Mouse (Mus musculus) CH12.LX (cell line): ENCODE data around the gene Hist1h1t. TPM values are rescaled to one million over a fixed set of nuclear protein-coding genes. Genes with fewer than 3 reads are reported as not detected.

Experiments
- DNase-seq: peaks from one replicate; pipeline ENCODE4 v3.0.0-alpha.2; 2013; ENCODE audit errors: extremely low read depth
- H3K27ac ChIP-seq: 2 replicates; pipeline ENCODE4 v1.5.1; 2012; ENCODE audit warnings: low read depth, mild to moderate bottlenecking, control low read depth, moderate library complexity; ENCODE audit not compliant: insufficient read depth
- H3K27me3 ChIP-seq: replicated peaks from 2 replicates; pipeline ENCODE3; 2012; ENCODE audit warnings: inconsistent platforms
- H3K36me3 ChIP-seq, 2 experiments: replicated peaks in 1 of 2; 2 replicates each; pipeline versions ENCODE3 to v1.6.1; 2012; ENCODE audit warnings: inconsistent platforms in 1 of 2, low read length in 1 of 2, mild to moderate bottlenecking in 1 of 2, mixed read lengths in 1 of 2, moderate library complexity in 1 of 2; ENCODE audit not compliant: control insufficient read depth in 1 of 2, insufficient read depth in 1 of 2
- H3K4me1 ChIP-seq, 2 experiments: 2 replicates each; pipeline ENCODE4 v1.6.1; 2012; ENCODE audit warnings: inconsistent platforms in 1 of 2, moderate library complexity in 1 of 2; ENCODE audit not compliant: insufficient read depth in 2 of 2, control insufficient read depth in 1 of 2
- H3K4me2 ChIP-seq: 2 replicates; pipeline ENCODE4 v1.6.1; 2012; ENCODE audit warnings: low read depth, mild to moderate bottlenecking, control low read depth; ENCODE audit not compliant: poor library complexity, insufficient read depth, severe bottlenecking
- H3K4me3 ChIP-seq, 3 experiments: fragments of 150-350 bp in 1 of 3; sonication (generic) in 1 of 3; replicated peaks in 1 of 3; 2 replicates each; pipeline versions ENCODE3 to v1.5.1; 2011 to 2012; ENCODE audit warnings: low read depth in 2 of 3, low read length in 2 of 3, mild to moderate bottlenecking in 2 of 3, moderate library complexity in 2 of 3, control low read depth in 1 of 3, improper control_type of control experiment in 1 of 3, inconsistent platforms in 1 of 3, mixed read lengths in 1 of 3; ENCODE audit not compliant: poor library complexity in 1 of 3
- H3K79me2 ChIP-seq: replicated peaks from 2 replicates; pipeline ENCODE4 v1.6.1; 2012; ENCODE audit warnings: mild to moderate bottlenecking, moderate library complexity; ENCODE audit not compliant: control insufficient read depth, poor library complexity, insufficient read depth, severe bottlenecking; ENCODE audit errors: extremely low read depth
- H3K9ac ChIP-seq: 2 replicates; pipeline ENCODE4 v1.6.1; 2012; ENCODE audit warnings: low read depth, mild to moderate bottlenecking, control low read depth, moderate library complexity; ENCODE audit not compliant: insufficient read depth
- H3K9me3 ChIP-seq: replicated peaks from 2 replicates; pipeline ENCODE3; 2012; ENCODE audit warnings: low read length, inconsistent platforms, mixed read lengths
- BHLHE40 ChIP-seq: IDR thresholded peaks from 2 replicates; pipeline ENCODE4 v1.6.1; 2011; ENCODE audit warnings: mild to moderate bottlenecking, low read depth, low read length, improper control_type of control experiment
- CHD1 ChIP-seq: IDR thresholded peaks from 2 replicates; pipeline ENCODE4 v1.6.1; 2012; ENCODE audit warnings: low read depth, low read length, improper control_type of control experiment, inconsistent platforms
- E2F4 ChIP-seq: IDR thresholded peaks from 2 replicates; pipeline ENCODE4 v1.6.1; 2011; ENCODE audit warnings: low read depth, low read length, improper control_type of control experiment; ENCODE audit not compliant: insufficient replicate concordance
- ELF1 ChIP-seq: IDR thresholded peaks from 2 replicates; pipeline ENCODE4 v1.6.1; 2014; ENCODE audit warnings: low read depth, mild to moderate bottlenecking, inconsistent platforms, low read length, improper control_type of control experiment
- ETS1 ChIP-seq: conservative IDR thresholded peaks from 2 replicates; pipeline ENCODE4 v1.6.1; 2012; ENCODE audit warnings: low read depth, mild to moderate bottlenecking, inconsistent platforms, low read length, improper control_type of control experiment, moderate library complexity
- HCFC1 ChIP-seq: IDR thresholded peaks from 2 replicates; pipeline ENCODE4 v1.6.1; 2012; ENCODE audit warnings: low read depth, mild to moderate bottlenecking, inconsistent platforms, low read length, improper control_type of control experiment
- IRF4 ChIP-seq: IDR thresholded peaks from 2 replicates; pipeline ENCODE4 v1.6.1; 2014; ENCODE audit warnings: low read depth, mild to moderate bottlenecking, inconsistent platforms, low read length, improper control_type of control experiment
- JUN ChIP-seq: IDR thresholded peaks from 2 replicates; pipeline ENCODE4 v1.6.1; 2011; ENCODE audit warnings: low read depth, mild to moderate bottlenecking, low read length, improper control_type of control experiment, moderate library complexity; ENCODE audit not compliant: insufficient read depth
- MAFK ChIP-seq: IDR thresholded peaks from 2 replicates; pipeline ENCODE4 v1.6.1; 2011; ENCODE audit warnings: low read length, improper control_type of control experiment; ENCODE audit not compliant: insufficient replicate concordance
- MAZ ChIP-seq: IDR thresholded peaks from 2 replicates; pipeline ENCODE4 v1.6.1; 2012; ENCODE audit warnings: low read depth, mild to moderate bottlenecking, inconsistent platforms, low read length, improper control_type of control experiment, moderate library complexity
- MEF2A ChIP-seq: IDR thresholded peaks from 2 replicates; pipeline ENCODE4 v1.6.1; 2014; ENCODE audit warnings: low read depth, mild to moderate bottlenecking, inconsistent platforms, low read length, improper control_type of control experiment, borderline replicate concordance
- MXI1 ChIP-seq: IDR thresholded peaks from 2 replicates; pipeline ENCODE4 v1.6.1; 2011; ENCODE audit warnings: mild to moderate bottlenecking, low read depth, low read length, improper control_type of control experiment
- NELFE ChIP-seq: IDR thresholded peaks from 2 replicates; pipeline ENCODE4 v1.6.1; 2011; ENCODE audit warnings: low read depth, low read length, improper control_type of control experiment
- POLR2A ChIP-seq: IDR thresholded peaks from 2 replicates; pipeline ENCODE4 v1.6.1; 2011; ENCODE audit warnings: low read depth, mild to moderate bottlenecking, improper control_type of control experiment, low read length
- SIN3A ChIP-seq: IDR thresholded peaks from 2 replicates; pipeline ENCODE4 v1.6.1; 2012; ENCODE audit warnings: low read length, improper control_type of control experiment, inconsistent platforms
- TBP ChIP-seq: conservative IDR thresholded peaks from 2 replicates; pipeline ENCODE4 v1.6.1; 2011; ENCODE audit warnings: low read depth, low read length, improper control_type of control experiment
- UBTF ChIP-seq: IDR thresholded peaks from 2 replicates; pipeline ENCODE4 v1.6.1; 2012; ENCODE audit warnings: low read depth, mild to moderate bottlenecking, inconsistent platforms, low read length, improper control_type of control experiment, moderate library complexity
- dilution Hi-C: fragments of 300-500 bp; cut with MboI; formaldehyde crosslinking; loops from 2 replicates; pipeline ENCODE4 v1.14.3; 2020; ENCODE audit warnings: low sequenced_read_pairs; ENCODE audit not compliant: extremely low pct_unique_long_range_greater_than_20kb, extremely low pct_ligation_motif_present
- in situ Hi-C: fragments of 300-500 bp; cut with MboI; formaldehyde crosslinking; loops from 3 replicates; pipeline ENCODE4 v1.14.3; 2019; ENCODE audit warnings: low sequenced_read_pairs, low pct_ligation_motif_present, low pct_unique_long_range_greater_than_20kb, mixed read lengths
- polyA plus RNA-seq: library from polyadenylated mRNA; unstranded; fragments of >175 nt; gene quantifications from 2 replicates; pipeline ENCODE4 v1.2.1, GENCODE M21; 2012; ENCODE audit warnings: low read depth; ENCODE audit not compliant: insufficient read length
- total RNA-seq, 2 experiments: library from RNA; depleted of rRNA; stranded (reverse); fragments of 300-350 nt in 1 of 2; fragments of >200 nt in 1 of 2; gene quantifications; 2 replicates each; pipeline ENCODE4 v1.2.3; 2012 to 2014

Gene Hist1h1t
- total and polyA plus RNA-seq, 3 experiments: 0.38 TPM; not detected in 2

DNA sequence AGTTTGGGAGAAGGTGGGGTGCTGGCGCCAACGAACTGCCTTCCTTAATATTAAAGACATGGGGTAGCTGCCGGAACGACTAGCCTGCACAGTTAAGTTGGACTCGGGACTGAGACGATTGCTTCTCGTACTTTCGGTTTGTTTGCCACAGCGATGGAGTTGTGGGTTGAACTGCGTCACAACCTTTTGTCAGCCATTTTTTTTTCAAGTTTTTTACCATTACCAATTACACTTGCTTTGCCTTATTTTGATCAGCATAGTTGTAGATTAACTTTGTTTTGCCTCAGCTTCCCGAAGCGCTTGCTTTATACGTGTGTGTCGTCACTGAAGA is 44.3 kb downstream of the Hist1h1t start (continued):
- TF ChIP-seq POLR2A: peak; percentile 68; the same call in 1 of the 2 replicates
- peak; percentile 5; the same call in 1 of the 2 replicates for TF ChIP-seq SIN3A

DNA sequence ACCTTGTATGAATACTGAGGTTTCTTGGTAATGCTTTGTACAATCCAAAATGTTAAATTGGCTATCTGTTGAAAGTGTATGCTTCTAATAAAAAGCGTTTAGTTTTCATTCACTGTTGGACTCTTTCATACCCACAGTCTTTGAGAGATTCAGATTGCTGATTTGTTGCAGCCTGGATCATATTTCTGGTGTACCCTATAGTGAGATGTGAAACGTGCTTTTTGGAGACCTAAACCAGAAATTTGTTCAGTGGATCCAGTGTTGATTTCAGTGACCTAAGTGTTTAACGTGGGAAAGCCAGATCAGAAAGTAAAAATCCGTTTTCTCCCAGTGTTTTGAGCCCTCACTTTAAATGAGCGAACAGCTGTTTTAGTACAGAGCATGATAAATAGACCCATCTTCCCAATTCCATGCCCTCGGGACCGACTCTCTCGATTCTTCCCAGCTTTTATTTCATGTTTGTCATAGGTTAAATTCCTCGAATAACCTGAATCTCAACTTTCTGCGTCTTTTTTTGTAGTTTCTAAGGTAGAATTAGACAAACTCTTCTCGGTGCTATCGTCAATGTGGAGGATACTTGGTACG is 44.7 kb downstream of the Hist1h1t start:
- in situ Hi-C loops (no loop called here), dilution Hi-C loops (loop anchor here (10.0 kb wide), 1 partner anchor 46 kb away; the partner anchor contains the start of genes Hist1h1t and Hist1h4c)
- no peaks in the 10 kb centered on the region for H3K27me3 ChIP-seq
- H3K4me2 ChIP-seq: peak overlapping the region; percentile 84
- no peaks in the 10 kb centered on the region for H3K79me2 ChIP-seq
- no peak for DNase-seq
- H3K36me3 ChIP-seq: no peaks in the 10 kb centered on the region
- peak overlapping the region; percentile 100 for H3K9ac ChIP-seq
- TF ChIP-seq ELF1 (no peak), IRF4 (no peak), NELFE (peak; percentile 11; the same call in 1 of the 2 replicates)
- peaks cover 3 to 29% of the 10 kb centered on the region in 2 experiments; a peak in 3 of 4 replicates for H3K4me1 ChIP-seq
- H3K4me3 ChIP-seq: peak overlapping the region; percentile 54 to 74 (median 54)
- peak overlapping the region; percentile 95 for H3K27ac ChIP-seq
- H3K9me3 ChIP-seq: no peaks in the 10 kb centered on the region

DNA sequence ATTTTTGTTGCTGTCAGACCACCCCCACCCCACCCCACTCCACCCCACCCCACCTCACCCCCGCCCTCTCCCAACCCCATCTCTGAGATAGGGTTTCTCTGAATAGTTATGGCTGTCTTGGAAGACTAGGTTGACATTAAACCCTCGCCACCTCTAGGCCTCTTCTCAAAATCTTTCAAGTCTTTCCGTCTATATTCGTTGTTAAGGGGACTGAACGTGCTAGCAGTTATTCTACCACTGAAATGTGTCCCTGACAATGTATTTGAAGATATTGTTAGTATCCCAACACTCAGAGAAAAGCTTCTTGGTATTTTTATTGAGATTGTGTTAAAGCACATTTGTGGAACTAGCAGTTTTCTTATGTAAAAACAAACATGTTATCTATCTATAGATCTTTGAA is 45.3 kb downstream of the Hist1h1t start:
- DNase-seq: peak; percentile 46
- H3K9me3 ChIP-seq: no peaks in the 10 kb centered on the region
- dilution Hi-C loops: loop anchor here (10.0 kb wide), 1 partner anchor 46 kb away; the partner anchor contains the start of genes Hist1h1t and Hist1h4c
- peaks cover 3 to 29% of the 10 kb centered on the region in 2 experiments; a peak in 3 of 4 replicates for H3K4me1 ChIP-seq
- no peaks in the 10 kb centered on the region for H3K79me2 ChIP-seq
- H3K27ac ChIP-seq: peak overlapping the region; percentile 57; the same call in 1 of the 2 replicates
- no peak for TF ChIP-seq JUN
- TF ChIP-seq MAZ: 0 out of 2 replicates have a peak, but pooled peaks have one; percentile 26
- no peak for TF ChIP-seq UBTF
- no peak for TF ChIP-seq TBP
- TF ChIP-seq BHLHE40: no peak
- TF ChIP-seq HCFC1: 0 out of 2 replicates have a peak, but pooled peaks have one; percentile 25
- no peak for TF ChIP-seq MEF2A
- TF ChIP-seq MAFK: no peak
- no peak for TF ChIP-seq E2F4
- no peak for TF ChIP-seq MXI1
- TF ChIP-seq ETS1: no peak
- TF ChIP-seq CHD1: peak; percentile 58; the same call in 1 of the 2 replicates
- in situ Hi-C loops: no loop called here
- H3K27me3 ChIP-seq: no peaks in the 10 kb centered on the region
- H3K36me3 ChIP-seq: no peaks in the 10 kb centered on the region
- H3K4me3 ChIP-seq: peak overlapping the region in 2 of 3 experiments; percentile 30 to 54
- H3K4me2 ChIP-seq: peak overlapping the region; percentile 84
- H3K9ac ChIP-seq: peak overlapping the region; percentile 100
